Mouse (Mus musculus): ENCODE results near the gene Hspbap1.
A peak's percentile ranks its signal among the peaks of the same experiment; 100 is the strongest.

Gene Hspbap1

GRCm38 (mm10) chr16:35791962-35792521, 21.9 kb downstream of the Hspbap1 start:
- DNase-seq (ENCODE audit: low spot score in 2 of 2), result no peak

GRCm38 (mm10) chr16:35802163-35802562, 32.0 kb downstream of the Hspbap1 start:
- no peak for DNase-seq (ENCODE audit: low spot score in 2 of 2)

DNA sequence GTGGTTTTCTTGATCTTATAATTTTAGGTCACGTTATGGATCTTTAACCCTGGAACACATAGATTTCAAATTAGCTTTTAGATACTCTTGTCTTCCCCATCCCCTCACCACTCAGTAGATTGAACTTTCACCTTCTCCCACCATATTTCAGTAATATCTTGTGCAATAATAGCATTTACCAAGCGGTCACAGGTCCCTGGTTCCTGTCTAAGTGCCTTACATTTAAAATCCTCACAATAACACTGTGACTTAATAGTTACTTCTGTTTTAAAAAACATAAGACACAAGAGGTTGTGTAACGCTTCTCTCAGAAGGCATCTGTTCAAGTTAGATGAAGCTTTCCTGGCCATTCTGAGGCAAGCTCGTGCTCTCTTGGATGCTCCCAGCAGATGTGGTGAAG, 33.5 kb downstream of the Hspbap1 start:
- DNase-seq (ENCODE audit: low spot score in 2 of 2), result no peak

DNA sequence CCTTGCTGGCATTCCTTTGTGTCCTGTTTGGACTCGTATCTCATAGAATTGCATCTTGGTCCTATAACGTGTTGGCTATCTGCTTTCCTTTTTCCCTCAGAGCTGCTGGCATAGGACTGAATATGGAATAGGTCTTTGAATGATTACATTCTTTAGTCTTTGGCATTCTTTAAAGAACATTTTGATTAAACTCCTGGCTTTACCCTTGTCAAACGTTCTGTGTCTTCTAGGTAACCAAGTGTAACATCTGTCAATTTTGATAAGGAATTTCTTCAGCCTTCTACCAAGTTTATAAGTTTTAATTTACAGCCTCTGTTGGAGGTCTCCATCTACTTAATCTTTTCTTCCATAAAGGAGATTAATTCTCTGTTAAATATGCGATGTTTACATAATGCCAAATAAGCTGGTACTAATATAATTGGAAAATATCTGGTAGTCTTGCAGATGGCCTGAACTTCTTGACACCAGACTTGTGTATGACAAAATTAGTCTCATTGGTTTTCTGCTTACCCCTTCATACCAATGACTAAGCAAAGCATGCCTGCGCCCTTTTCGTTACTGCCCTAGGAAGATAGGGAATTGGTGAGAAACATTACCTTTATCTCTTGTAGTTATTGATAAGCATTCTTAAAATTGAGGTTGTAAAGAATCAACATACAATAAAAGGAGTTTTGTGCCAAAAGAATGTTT, 36.9 kb downstream of the Hspbap1 start:
- peak in 1 of 2 experiments; percentile 45 for DNase-seq (ENCODE audit: low spot score in 2 of 2)

DNA sequence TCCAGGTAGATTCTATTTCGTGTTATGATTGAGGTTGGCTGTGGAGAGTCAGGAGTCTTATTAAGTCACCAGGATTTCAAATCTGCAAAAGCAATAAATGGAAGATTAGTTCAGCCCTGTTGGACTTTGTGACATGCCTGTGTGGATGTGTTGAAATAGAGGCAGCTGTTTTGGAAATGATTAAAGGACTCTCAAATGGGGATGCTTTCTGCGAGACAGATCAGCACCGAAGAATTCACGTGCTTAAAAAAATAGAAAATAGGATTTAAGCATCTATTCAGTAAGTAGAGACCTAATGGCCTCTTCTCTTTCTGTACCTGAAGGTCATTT, 37.5 kb downstream of the Hspbap1 start:
- no peak for DNase-seq (ENCODE audit: low spot score in 2 of 2)

GRCm38 (mm10) chr16:35808838-35809237, 38.7 kb downstream of the Hspbap1 start:
- peak in 1 of 2 experiments; percentile 46 for DNase-seq (ENCODE audit: low spot score in 2 of 2)

DNA sequence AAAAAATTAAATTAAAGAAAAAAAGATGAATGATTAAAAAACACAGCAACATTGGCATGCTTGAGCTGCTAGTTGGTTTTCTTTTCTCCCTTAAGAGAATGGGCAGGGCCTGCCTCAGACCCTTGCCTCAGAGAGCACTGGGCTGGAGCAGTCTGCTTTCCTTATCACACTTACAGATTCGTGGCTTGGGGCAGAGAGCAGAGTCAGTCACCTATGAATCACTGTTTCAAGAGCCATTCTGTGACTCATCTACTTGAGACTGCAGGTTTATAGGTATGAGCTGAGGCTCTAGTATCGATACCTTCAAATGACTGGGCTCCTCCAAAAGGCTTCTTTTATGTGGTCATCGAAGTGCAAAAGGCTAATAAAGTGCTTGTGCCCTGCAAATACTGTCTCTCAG, 42.9 kb downstream of the Hspbap1 start:
- no peak for DNase-seq (ENCODE audit: low spot score in 2 of 2)

- DNase-seq (ENCODE audit: low spot score in 2 of 2), result peak; percentile 82 to 92
Measured at GRCm38 (mm10) chr16:35817255-35818089, 47.3 kb downstream of the Hspbap1 start.

GRCm38 (mm10) chr16:35829999-35830398, 59.8 kb downstream of the Hspbap1 start:
- DNase-seq (ENCODE audit: low spot score in 2 of 2), result no peak

DNA sequence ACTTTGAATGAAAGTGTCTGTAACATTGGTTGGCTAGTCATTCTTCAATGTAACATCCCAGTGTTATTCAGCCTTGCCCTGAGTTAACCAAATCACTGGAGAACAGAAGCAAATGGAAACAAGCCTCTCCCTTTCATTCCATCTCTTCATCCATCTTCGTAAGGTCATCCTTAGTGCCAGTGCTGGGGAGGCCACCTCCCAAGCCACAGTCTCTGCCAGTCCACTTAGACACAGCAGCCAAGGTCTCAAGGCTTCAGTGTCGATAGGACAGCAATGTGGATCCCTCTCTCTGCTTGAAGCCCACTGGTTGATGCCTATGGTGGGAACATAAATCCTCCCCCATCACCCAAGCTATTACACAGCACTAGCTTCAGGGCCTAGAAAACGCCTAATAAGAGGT, 62.8 kb downstream of the Hspbap1 start:
- no peak for DNase-seq (ENCODE audit: low spot score in 2 of 2)

- DNase-seq (ENCODE audit: low spot score in 2 of 2), result no peak
Measured at GRCm38 (mm10) chr16:35834653-35835052, 64.5 kb downstream of the Hspbap1 start.

- DNase-seq (ENCODE audit: low spot score in 2 of 2), result peak in 1 of 2 experiments; percentile 61
Measured at GRCm38 (mm10) chr16:35839680-35840079, 69.5 kb downstream of the Hspbap1 start.

DNA sequence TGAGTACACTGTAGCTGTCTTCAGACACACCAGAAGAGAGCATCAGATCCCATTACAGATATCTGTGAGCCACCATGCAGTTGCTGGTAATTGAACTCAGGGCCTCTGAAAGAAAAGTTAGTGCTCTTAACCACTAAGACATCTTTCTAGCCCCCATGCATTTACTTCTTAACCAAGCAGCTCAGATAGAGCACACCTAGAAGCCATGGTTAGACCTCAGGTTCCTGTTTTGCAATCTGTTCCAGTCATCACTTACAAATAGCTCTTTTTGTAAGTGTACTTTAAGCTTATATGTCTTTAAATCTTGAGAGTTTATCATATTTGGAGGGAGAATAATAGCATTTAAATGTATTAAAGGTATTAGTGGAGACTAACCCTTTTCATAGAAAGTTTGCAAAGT, 77.0 kb downstream of the Hspbap1 start:
- no peak for DNase-seq (ENCODE audit: low spot score in 2 of 2)

GRCm38 (mm10) chr16:35855846-35856245, 85.7 kb downstream of the Hspbap1 start:
- DNase-seq (ENCODE audit: low spot score in 2 of 2), result no peak

DNA sequence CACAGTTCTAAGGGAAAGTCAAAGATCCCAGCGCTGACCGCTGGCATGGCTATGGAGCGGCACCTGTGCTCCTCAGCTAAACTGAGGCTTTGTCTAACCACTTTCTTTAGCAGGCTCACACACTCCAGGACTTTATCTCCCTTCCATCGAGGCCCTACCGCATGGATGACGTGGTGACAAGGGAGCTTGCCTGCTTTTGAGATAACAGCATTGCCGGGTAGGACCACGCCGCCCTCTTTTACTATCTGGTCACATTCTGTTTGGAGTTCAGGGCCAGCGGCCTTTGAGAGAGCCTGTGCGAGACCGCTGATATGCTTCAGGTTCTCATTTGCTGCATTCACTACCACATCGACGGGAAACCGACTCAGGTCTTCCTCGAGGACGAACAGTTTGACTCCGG, 86.6 kb downstream of the Hspbap1 start:
- DNase-seq (ENCODE audit: low spot score in 2 of 2), result peak in 1 of 2 experiments; percentile 28

- DNase-seq (ENCODE audit: low spot score in 2 of 2), result peak in 1 of 2 experiments; percentile 18
Measured at GRCm38 (mm10) chr16:35860236-35860635, 90.1 kb downstream of the Hspbap1 start.

DNA sequence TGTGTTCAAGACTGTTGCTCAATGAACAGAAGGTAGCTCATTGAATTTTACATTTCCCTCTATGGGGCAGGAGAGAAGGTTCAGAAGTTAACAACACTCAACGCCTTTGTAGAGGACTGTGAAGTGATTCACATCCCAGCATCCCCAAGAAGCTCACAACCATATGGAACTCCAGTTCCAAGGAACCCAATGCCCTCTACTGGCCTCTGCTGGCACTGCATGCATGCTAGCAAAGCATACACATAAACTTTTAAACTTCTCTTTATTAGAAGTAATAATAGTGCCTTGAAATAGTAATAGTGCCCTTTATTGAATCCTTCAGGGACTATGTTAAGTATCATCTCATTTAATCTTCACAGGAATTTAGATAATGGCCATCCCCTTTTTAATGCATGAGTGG, 91.9 kb downstream of the Hspbap1 start:
- peak; percentile 21 to 69 for DNase-seq (ENCODE audit: low spot score in 2 of 2)

GRCm38 (mm10) chr16:35867726-35868125, 97.6 kb downstream of the Hspbap1 start:
- DNase-seq (ENCODE audit: low spot score in 2 of 2), result no peak

DNA sequence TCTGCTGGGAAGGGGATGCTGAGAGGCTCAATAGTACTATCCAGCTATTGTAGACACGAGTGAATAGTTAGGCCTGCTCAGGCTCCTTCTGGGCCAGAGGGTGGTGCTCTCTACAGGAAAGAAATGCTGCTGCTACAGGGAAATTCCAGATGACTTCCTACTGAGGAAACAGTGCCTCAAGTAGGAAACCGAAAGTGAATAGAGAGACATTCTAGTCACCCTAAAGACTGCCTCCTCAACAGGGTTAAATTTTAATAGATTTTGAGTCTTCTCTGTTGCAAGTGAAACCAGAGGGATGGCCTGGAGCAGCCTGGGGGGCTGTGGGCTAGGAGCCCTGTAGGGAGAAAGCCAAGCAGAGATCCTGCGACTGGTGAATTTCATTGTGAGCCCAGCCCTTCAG, 99.0 kb downstream of the Hspbap1 start:
- DNase-seq (ENCODE audit: low spot score in 2 of 2), result no peak

DNA sequence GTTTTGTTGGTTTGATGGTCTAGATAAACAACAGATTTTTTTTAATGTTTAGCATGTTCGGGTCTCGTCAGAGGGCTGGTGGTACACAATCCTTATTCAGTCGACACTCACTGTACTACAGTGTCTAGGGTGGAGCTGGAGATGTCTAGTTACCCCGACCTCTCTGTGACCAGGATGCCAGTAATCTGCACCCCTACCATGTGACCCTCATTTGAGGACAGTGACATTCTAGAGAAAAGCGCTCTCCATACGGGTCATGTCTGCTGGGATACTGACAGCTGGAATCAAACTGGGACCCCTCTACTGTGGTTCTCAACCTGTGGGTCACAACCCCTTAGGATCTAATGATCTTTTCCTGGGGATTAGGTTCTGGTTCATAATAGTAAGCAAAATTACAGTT, 99.5 kb downstream of the Hspbap1 start:
- DNase-seq (ENCODE audit: low spot score in 2 of 2), result no peak

DNA sequence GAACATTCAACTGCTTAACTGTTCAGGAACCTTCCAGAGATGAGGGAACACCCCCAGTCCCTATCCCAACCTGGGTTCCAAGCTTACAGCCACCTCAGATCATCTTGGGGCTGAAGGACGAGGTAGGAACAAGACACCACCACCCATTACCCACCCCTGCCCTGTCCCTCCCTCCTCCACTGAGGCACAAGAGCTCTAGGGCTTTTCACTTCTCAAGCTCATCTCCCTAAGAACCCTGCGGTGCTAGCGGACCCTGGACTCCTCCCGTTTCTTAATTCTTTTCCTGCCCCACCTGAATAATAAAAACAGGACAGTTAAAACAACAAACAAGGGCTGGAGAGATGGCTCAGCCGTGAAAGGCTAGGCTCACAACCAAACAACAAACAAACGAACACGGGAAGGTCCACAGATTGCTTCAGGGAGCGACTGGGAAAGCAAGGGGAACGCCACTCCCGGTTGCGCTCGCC, 100.4 kb downstream of the Hspbap1 start:
- no peak for DNase-seq (ENCODE audit: low spot score in 2 of 2)

DNA sequence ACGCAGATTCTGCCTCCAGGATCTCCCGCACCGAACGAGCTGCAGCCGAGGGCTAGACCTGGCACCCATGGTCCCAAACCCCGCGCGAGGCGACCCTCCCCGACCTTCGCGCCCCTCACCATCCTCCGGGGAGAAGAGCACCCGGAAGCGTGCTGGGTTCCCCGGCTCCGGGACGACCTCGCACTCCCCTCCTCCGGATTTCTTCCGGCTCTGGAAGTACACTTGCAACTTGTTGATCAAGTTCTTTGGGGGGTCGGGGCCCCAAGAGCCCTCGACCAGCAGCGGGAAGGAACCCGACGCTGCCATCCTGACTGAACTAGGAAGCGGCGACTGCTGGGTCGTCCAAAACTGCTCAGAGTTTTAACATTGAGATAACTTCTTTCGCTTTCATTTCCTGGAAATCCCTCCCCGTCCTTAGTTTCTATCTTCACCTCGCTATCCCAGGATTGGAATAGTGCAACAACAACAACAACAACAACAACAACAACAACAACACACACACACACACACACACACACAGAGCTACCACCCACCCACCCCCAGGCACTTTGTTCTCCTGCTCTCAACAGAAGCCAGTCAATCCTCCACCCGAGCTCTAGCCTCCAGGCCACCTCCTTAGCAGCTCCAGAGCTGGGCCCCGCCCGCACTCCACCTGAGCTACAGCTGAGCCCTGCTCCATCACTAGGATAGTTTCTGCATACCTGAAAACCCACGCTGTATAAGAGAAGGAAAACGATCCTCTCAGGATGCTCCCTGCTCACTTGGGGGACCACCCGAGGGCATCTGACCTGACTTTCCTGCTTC, 101.1 kb downstream of the Hspbap1 start, which contains the start of gene Parp14:
TSS of gene Parp14 (minus strand) at position 497 of the 804 bp plus-strand sequence.
- peak; percentile 30 to 74 for DNase-seq (ENCODE audit: low spot score in 2 of 2)

All from spleen, postnatal 4 days (tissue).